Mouse (Mus musculus): ENCODE measurements around the gene Dtx2. TPM values are rescaled to one million over a fixed set of nuclear protein-coding genes. Genes with fewer than 3 reads are reported as not detected.
A peak's percentile ranks its signal among the peaks of the same experiment; 100 is the strongest.

Dtx2 gene
- total RNA-seq, 4 experiments from 2014 or later: 13.0 to 17.6 (median 16.9) TPM

- DNase-seq: no peak
Measured at GRCm38 (mm10) chr5:135975893-135976668, 18.5 kb upstream of the Dtx2 start.

GRCm38 (mm10) chr5:135979381-135979780 lies 15.2 kb upstream of the Dtx2 start:
- no peak for DNase-seq

GRCm38 (mm10) chr5:135979904-135980303 lies 14.7 kb upstream of the Dtx2 start, which contains the start of gene Zp3:
Gene Zp3 (plus strand): TSS chr5:135980099.
- no peak for DNase-seq

GRCm38 (mm10) chr5:135982398-135982797 lies 12.2 kb upstream of the Dtx2 start:
- DNase-seq: no peak

- no peak for DNase-seq
Measured at GRCm38 (mm10) chr5:135984546-135985044, 10.0 kb upstream of the Dtx2 start.

GRCm38 (mm10) chr5:135987248-135987647 lies 7.4 kb upstream of the Dtx2 start:
- no peak for DNase-seq

- no peak for DNase-seq
Measured at GRCm38 (mm10) chr5:135990601-135991000, 4.0 kb upstream of the Dtx2 start.

GRCm38 (mm10) chr5:135993381-135993965 lies 1.1 kb upstream of the Dtx2 start:
- DNase-seq: no peak

GRCm38 (mm10) chr5:135994335-135994724 lies 270 bp upstream of the Dtx2 start:
- no peak for DNase-seq

GRCm38 (mm10) chr5:135996162-135996561 lies 1.6 kb downstream of the Dtx2 start:
- DNase-seq: no peak

GRCm38 (mm10) chr5:136001222-136001621 lies 6.6 kb downstream of the Dtx2 start:
- DNase-seq: no peak

GRCm38 (mm10) chr5:136002325-136002724 lies 7.7 kb downstream of the Dtx2 start:
- no peak for DNase-seq

- no peak for DNase-seq
Measured at GRCm38 (mm10) chr5:136002751-136003151, 8.2 kb downstream of the Dtx2 start.

GRCm38 (mm10) chr5:136004537-136004936 lies 9.9 kb downstream of the Dtx2 start:
- DNase-seq: no peak

- DNase-seq: no peak
Measured at GRCm38 (mm10) chr5:136007745-136008144, 13.1 kb downstream of the Dtx2 start.

GRCm38 (mm10) chr5:136014877-136015276 lies 20.3 kb downstream of the Dtx2 start:
- DNase-seq: no peak

GRCm38 (mm10) chr5:136015586-136015985 lies 21.0 kb downstream of the Dtx2 start:
- no peak for DNase-seq

GRCm38 (mm10) chr5:136016014-136016876 lies 21.6 kb downstream of the Dtx2 start:
- peak; percentile 45 for DNase-seq

- no peak for DNase-seq
Measured at GRCm38 (mm10) chr5:136017262-136017661, 22.7 kb downstream of the Dtx2 start.

GRCm38 (mm10) chr5:136018726-136019125 lies 24.1 kb downstream of the Dtx2 start:
- DNase-seq: no peak

- DNase-seq: no peak
Measured at GRCm38 (mm10) chr5:136019907-136020306, 25.3 kb downstream of the Dtx2 start.

GRCm38 (mm10) chr5:136025712-136026111 lies 31.1 kb downstream of the Dtx2 start:
- DNase-seq: no peak

- no peak for DNase-seq
Measured at GRCm38 (mm10) chr5:136026859-136027258, 32.3 kb downstream of the Dtx2 start.
